Mouse (Mus musculus): ENCODE measurements around the gene Tigar. TPM values are rescaled to one million over a fixed set of nuclear protein-coding genes. Genes with fewer than 3 reads are reported as not detected.
A peak's percentile ranks its signal among the peaks of the same experiment; 100 is the strongest.

The Tigar gene
- polyA plus RNA-seq, 1 experiment: 8.6 TPM

DNA sequence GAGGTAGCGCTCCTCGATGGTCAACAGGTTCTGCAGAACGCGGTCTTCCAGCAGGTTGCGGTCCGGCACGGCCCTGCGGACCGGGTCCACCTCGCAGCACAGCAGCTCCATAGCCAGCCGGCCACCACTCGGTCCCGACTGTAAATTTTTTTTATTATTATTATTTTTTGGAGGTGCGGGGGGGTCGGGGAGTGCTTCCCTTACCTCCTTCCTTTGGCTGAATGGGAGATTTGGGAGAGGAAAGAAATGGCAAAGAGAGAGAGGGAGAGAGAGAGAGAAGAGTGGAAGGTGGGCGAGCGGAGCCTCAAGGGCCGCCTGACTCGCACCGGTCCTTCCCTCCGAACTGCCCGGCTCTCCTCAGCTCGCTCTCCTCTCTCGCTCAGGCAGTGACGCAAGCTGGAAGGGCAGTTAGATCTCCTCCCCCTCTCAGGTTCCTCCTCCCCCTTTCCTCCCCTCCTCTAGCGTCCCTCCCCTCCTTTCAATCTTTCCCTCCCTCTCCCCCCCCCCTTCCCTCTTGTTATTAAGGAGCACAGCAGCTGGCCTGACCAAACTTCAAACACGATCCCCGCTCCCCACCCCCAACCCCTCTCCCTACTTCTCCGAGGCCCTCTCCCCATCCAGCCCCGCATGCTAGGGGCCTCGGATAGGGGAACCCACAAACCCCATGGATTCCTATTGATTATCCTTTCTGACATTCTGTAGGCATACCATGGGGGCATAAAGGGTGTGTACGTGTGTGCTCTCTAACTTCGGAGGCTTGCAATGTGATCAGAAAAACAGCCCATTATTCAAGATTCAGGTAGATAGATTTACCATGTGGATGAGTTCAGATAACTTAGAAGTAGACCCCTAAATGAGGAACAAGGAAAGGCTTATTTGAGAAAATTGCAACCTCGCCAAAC lies 41.6 kb upstream of the Tigar start:
- Histone ChIP-seq H3K4me3 (ENCODE audit: insufficient read depth, low read length) (peak overlapping the region; percentile 87), H3K27ac (ENCODE audit: insufficient read depth, low read length) (peak overlapping the region; percentile 91), H3K4me1 (ENCODE audit: control insufficient read depth, insufficient read depth, low read length) (no peaks in the 10 kb centered on the region)
- no peak for TF ChIP-seq CTCF (IDR thresholded peaks at IDR 0.05; ENCODE audit: borderline replicate concordance, insufficient read depth, low read length)
- TF ChIP-seq POLR2A (IDR thresholded peaks at IDR 0.05; ENCODE audit: low read depth, low read length): peak; percentile 100

GRCm38 (mm10) chr6:127149944-127150662 lies 40.7 kb upstream of the Tigar start:
- Histone ChIP-seq H3K4me3 (ENCODE audit: insufficient read depth, low read length) (peak overlapping the region; percentile 87), H3K4me1 (ENCODE audit: control insufficient read depth, insufficient read depth, low read length) (no peaks in the 10 kb centered on the region)

DNA sequence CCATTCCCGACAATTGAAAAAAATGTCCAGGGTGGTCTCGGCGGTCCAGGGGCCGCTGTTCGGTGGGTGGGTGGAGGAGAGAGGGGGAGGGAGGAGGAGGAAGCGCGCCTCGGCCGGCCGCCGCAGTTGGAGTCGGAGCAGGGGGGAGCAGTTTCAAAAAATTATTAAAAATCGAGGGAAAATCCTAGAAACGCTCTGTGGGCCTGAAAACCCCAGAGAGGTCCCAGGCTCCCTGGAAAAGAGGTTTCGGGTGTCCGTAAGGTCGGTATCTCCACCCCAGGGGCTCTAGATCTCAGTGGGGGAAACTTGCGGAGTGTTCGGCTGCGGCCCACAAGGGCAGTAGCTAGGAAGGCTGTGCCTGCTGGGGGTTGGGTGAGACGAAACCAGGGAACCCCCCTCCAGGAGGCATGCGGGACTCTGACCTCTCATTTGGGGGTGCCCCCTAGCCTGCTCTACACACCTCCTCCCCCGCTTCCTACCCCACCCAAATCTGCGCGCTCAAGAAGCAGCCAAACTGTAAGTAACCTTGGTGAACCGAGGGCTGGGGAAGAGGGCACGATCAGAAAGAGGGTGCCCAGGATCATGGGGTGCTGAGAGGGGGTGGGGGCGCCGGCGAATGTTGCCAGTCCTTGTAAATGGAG lies 40.1 kb upstream of the Tigar start:
- peak overlapping the region; percentile 91 for H3K27ac ChIP-seq (ENCODE audit: insufficient read depth, low read length)
- TF ChIP-seq CTCF (IDR thresholded peaks at IDR 0.05; ENCODE audit: borderline replicate concordance, insufficient read depth, low read length) (no peak), POLR2A (IDR thresholded peaks at IDR 0.05; ENCODE audit: low read depth, low read length) (no peak; the same call in 1 of the 2 replicates)
- peak overlapping the region; percentile 87 for H3K4me3 ChIP-seq (ENCODE audit: insufficient read depth, low read length)
- no peaks in the 10 kb centered on the region for H3K4me1 ChIP-seq (ENCODE audit: control insufficient read depth, insufficient read depth, low read length)

More at GRCm38 (mm10) chr6:127149944-127150662, 40.7 kb upstream of the Tigar start:
- TF ChIP-seq POLR2A (IDR thresholded peaks at IDR 0.05; ENCODE audit: low read depth, low read length) (peak; percentile 56), CTCF (IDR thresholded peaks at IDR 0.05; ENCODE audit: borderline replicate concordance, insufficient read depth, low read length) (no peak)
- peak overlapping the region; percentile 91 for H3K27ac ChIP-seq (ENCODE audit: insufficient read depth, low read length)

DNA sequence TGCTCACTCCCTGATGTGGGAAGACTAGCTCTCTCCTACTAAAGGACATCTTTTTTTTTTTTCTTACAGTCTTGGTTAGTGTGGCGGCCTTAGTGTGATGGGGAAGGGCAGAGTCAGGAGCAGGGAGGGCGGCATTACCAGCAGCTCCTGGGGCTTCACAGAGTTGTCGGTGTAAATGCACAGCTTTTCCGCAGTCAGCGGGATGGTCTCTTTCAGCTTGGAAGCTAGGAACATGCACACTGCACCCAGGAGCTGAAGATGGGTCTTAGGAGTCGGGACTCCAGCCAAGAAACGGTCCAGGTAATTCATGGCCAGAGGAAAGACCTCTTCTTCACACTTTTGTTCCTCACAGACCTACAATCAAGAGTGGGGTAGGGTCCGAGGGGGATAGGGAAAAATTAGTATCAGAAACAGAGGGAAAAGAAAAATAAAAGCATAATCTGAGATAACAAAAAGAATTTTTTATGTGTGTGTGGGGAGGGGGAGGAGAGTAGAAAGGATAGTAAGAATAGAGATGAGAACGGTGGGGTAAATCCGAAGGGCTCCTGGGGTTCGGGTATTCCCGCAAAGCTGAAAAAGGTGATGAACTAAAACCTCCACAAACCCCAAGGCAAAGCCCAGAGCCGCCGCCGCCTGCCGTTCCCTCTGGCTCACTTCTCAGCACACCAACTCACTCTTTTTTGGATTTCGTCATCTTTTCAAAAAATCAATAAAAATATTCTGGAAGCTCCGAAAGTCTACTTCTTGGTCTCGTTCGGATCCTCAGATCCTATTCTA lies 39.4 kb upstream of the Tigar start:
- peak overlapping the region; percentile 87 for H3K4me3 ChIP-seq (ENCODE audit: insufficient read depth, low read length)
- H3K4me1 ChIP-seq (ENCODE audit: control insufficient read depth, insufficient read depth, low read length): no peaks in the 10 kb centered on the region
- peak overlapping the region; percentile 91 for H3K27ac ChIP-seq (ENCODE audit: insufficient read depth, low read length)
- peak; percentile 21; the same call in 1 of the 2 replicates for TF ChIP-seq POLR2A (IDR thresholded peaks at IDR 0.05; ENCODE audit: low read depth, low read length)
- no peak for TF ChIP-seq CTCF (IDR thresholded peaks at IDR 0.05; ENCODE audit: borderline replicate concordance, insufficient read depth, low read length)

GRCm38 (mm10) chr6:127147665-127148064 lies 38.3 kb upstream of the Tigar start:
- H3K4me1 ChIP-seq (ENCODE audit: control insufficient read depth, insufficient read depth, low read length): no peaks in the 10 kb centered on the region; the same call in 1 of the 2 replicates
- peak overlapping the region; percentile 91; the same call in 1 of the 2 replicates for H3K27ac ChIP-seq (ENCODE audit: insufficient read depth, low read length)
- peak overlapping the region; percentile 87 for H3K4me3 ChIP-seq (ENCODE audit: insufficient read depth, low read length)
- TF ChIP-seq POLR2A (IDR thresholded peaks at IDR 0.05; ENCODE audit: low read depth, low read length) (peak; percentile 57), CTCF (IDR thresholded peaks at IDR 0.05; ENCODE audit: borderline replicate concordance, insufficient read depth, low read length) (peak; percentile 89; the same call in 1 of the 2 replicates)

DNA sequence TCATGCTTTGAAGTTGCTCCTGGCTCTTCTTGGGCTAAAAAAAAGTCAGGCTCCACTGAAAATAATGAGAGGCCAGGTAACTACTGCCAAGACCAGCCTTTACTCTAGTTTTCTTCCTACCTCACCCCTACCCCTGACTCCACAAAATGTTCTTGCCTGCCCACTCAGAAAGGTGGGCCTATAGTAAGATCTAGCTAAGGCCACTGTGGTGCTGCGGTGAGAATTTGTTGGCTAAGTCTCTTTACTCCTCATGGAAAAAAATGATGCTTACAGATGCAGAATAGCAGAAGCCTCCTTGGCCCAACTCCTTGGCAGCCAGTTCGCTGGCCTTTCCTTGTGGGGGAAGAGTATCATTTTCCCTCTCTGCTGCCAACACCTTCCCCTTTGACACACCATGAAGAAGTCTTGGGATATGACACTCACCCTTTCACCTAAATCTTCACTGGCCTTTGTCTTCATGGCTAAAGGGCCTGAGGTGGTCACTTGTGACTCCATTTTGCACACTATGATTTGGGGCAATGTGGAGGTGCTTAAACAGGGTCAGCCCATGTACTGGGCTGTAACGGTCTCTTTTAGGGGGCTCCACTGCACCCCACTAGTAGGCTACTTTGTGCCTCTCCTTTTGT lies 37.1 kb upstream of the Tigar start:
- Histone ChIP-seq H3K4me3 (ENCODE audit: insufficient read depth, low read length) (no peak overlapping the region), H3K27ac (ENCODE audit: insufficient read depth, low read length) (no peak overlapping the region), H3K4me1 (ENCODE audit: control insufficient read depth, insufficient read depth, low read length) (no peaks in the 10 kb centered on the region; the same call in 1 of the 2 replicates)
- no peak; the same call in none of the 2 replicates for TF ChIP-seq POLR2A (IDR thresholded peaks at IDR 0.05; ENCODE audit: low read depth, low read length)
- no peak for TF ChIP-seq CTCF (IDR thresholded peaks at IDR 0.05; ENCODE audit: borderline replicate concordance, insufficient read depth, low read length)

DNA sequence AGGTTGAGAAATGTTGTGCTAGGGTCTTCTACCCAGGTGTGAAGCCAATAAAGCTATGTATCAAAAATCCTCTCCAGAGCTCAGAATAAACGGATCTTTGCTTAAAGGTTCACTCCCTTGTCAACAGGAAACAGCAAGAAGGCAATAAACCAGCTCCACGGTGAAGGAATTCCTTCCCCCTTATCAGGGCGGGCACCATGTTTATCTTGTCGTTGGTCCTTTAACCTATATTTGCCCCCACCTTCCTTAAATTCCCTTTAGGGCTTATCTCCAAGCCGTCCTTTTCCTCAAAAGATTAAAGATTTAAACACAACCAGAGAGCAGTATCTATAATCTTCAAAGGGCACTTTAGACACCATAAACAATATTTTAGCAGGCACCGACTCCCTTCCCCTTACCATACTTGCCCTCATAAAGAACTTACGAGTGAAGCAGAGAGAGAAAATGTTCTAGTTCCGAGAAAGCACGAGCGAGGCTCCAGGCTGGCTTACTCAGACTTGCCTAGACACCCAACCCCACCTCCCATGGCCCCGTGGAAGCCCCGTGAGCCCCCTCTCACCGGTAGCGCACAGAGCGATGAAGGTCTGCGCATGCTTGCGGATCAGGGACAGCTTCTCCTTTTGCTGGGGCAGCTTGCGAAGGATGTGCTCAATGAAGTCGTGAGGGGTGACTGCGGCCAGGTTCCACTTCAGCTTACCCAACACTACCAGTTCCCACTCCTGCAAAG lies 36.3 kb upstream of the Tigar start:
- TF ChIP-seq POLR2A (IDR thresholded peaks at IDR 0.05; ENCODE audit: low read depth, low read length) (no peak), CTCF (IDR thresholded peaks at IDR 0.05; ENCODE audit: borderline replicate concordance, insufficient read depth, low read length) (no peak)
- Histone ChIP-seq H3K4me3 (ENCODE audit: insufficient read depth, low read length) (no peak overlapping the region), H3K27ac (ENCODE audit: insufficient read depth, low read length) (no peak overlapping the region), H3K4me1 (ENCODE audit: control insufficient read depth, insufficient read depth, low read length) (no peaks in the 10 kb centered on the region; the same call in 1 of the 2 replicates)
